Mouse (Mus musculus) G1E (cell line): Measurements from ENCODE around the gene Esyt1. TPM values are rescaled to one million over a fixed set of nuclear protein-coding genes. Genes with fewer than 3 reads are reported as not detected.
"Not testable (repeated sequence)": the region's sequence is repeated elsewhere in the genome, so short reads cannot be mapped to it uniquely, and the experiment has no call there.

Experiments
- ATAC-seq: 2 replicates; pipeline ENCODE4 v1.8.0; 2016; ENCODE audit warnings: mild to moderate bottlenecking; ENCODE audit not compliant: insufficient number of reproducible peaks, poor library complexity, low FRiP score, severe bottlenecking; ENCODE audit errors: extremely low read depth
- DNase-seq: peaks from one replicate; pipeline ENCODE4 v3.0.0; 2012; ENCODE audit warnings: low spot score
- H3K27me3 ChIP-seq: 2 replicates; pipeline ENCODE4 v1.6.1; 2012; ENCODE audit warnings: mild to moderate bottlenecking, low read length, inconsistent platforms; ENCODE audit not compliant: insufficient read depth
- H3K36me3 ChIP-seq: replicated peaks from 2 replicates; pipeline ENCODE3; 2012; ENCODE audit warnings: mild to moderate bottlenecking, inconsistent platforms
- H3K4me1 ChIP-seq: 2 replicates; pipeline ENCODE4 v1.6.1; 2012; ENCODE audit warnings: low read depth, low read length, inconsistent platforms, mixed read lengths; ENCODE audit not compliant: insufficient read depth
- H3K4me3 ChIP-seq: 2 replicates; pipeline ENCODE4 v1.5.1; 2012; ENCODE audit warnings: low read depth, mild to moderate bottlenecking, inconsistent platforms, low read length, moderate library complexity, mixed read lengths
- H3K9me3 ChIP-seq: replicated peaks from 2 replicates; pipeline ENCODE4 v1.6.1; 2012; ENCODE audit warnings: inconsistent platforms
- CTCF ChIP-seq: IDR thresholded peaks from 2 replicates; pipeline ENCODE4 v1.5.1; 2012; ENCODE audit warnings: low read depth, low read length, inconsistent platforms, mixed read lengths
- GATA1 ChIP-seq: IDR thresholded peaks from 2 replicates; pipeline ENCODE4 v1.6.1; 2012; ENCODE audit warnings: borderline replicate concordance, low read length, inconsistent platforms, mixed read lengths
- GATA2 ChIP-seq: IDR thresholded peaks from 2 replicates; pipeline ENCODE4 v1.6.1; 2012; ENCODE audit warnings: low read depth, low read length, inconsistent platforms, borderline replicate concordance
- POLR2AphosphoS5 ChIP-seq: IDR thresholded peaks from 2 replicates; pipeline ENCODE4 v1.6.1; 2012; ENCODE audit warnings: low read depth, low read length, inconsistent platforms; ENCODE audit not compliant: insufficient replicate concordance
- TAL1 ChIP-seq: conservative IDR thresholded peaks from 2 replicates; pipeline ENCODE4 v1.6.1; 2012; ENCODE audit warnings: low read depth, low read length, inconsistent platforms, mixed read lengths
- polyA plus RNA-seq: library from polyadenylated mRNA; stranded (reverse); fragments of >175 nt; gene quantifications from 2 replicates; pipeline ENCODE4 v1.2.3, GENCODE M21; 2012
- total RNA-seq, 2 experiments: library from RNA; stranded (forward) in 1 of 2; stranded (reverse) in 1 of 2; fragments of 200-1000 nt in 1 of 2; fragments of >200 nt in 1 of 2; fragmentation: Nextera tagmentation in 1 of 2; gene quantifications; 2 replicates each; pipeline ENCODE4 v1.2.3; 2014 to 2017

Esyt1 gene
- total and polyA plus RNA-seq, 3 experiments: 36.0 to 98.1 (median 80.2) TPM

GRCm38 (mm10) chr10:128505974-128506373 lies 19.7 kb downstream of the Esyt1 start:
- DNase-seq: no peak
- TF ChIP-seq GATA1: no peak
- peaks cover 71% of the 10 kb centered on the region for H3K36me3 ChIP-seq

DNA sequence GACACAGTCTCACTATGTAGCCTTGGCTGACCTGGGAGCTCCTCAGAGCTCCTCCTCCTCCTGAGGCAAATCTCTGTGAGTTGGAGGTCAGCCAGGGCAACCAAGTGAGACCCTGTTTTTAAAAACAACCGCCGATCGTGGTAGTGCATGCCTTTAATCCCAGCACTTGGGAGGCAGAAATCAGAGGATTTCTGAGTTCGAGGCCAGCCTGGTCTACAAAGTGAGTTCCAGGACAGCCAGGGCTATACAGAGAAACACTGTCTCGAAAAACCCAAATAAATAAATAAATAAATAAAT lies 20.4 kb downstream of the Esyt1 start:
- not testable (repeated sequence) for H3K27me3 ChIP-seq, ATAC-seq, DNase-seq, H3K9me3 ChIP-seq, H3K4me3 ChIP-seq
- Histone ChIP-seq H3K4me1 (peaks cover 45% of the 10 kb centered on the region), H3K36me3 (peaks cover 65% of the 10 kb centered on the region)

More at GRCm38 (mm10) chr10:128505974-128506373, 19.7 kb downstream of the Esyt1 start:
- Histone ChIP-seq H3K27me3 (no peaks in the 10 kb centered on the region), H3K4me3 (no peak overlapping the region), H3K4me1 (peaks cover 43% of the 10 kb centered on the region), H3K9me3 (0 out of 2 replicates have a peak, but pooled peaks cover 4% of the 10 kb centered on the region)
- no peak for ATAC-seq

GRCm38 (mm10) chr10:128504641-128505370 lies 20.9 kb downstream of the Esyt1 start:
- peak overlapping the region; percentile 62; the same call in 1 of the 2 replicates for H3K4me3 ChIP-seq
- DNase-seq (peak; percentile 41), ATAC-seq (peak; percentile 89)
- no peaks in the 10 kb centered on the region for H3K27me3 ChIP-seq
- no peak for TF ChIP-seq POLR2AphosphoS5
- no peak for TF ChIP-seq GATA1
- no peak for TF ChIP-seq TAL1
- no peak for TF ChIP-seq CTCF
- TF ChIP-seq GATA2: peak; percentile 45; the same call in 1 of the 2 replicates
- H3K4me1 ChIP-seq: peaks cover 49% of the 10 kb centered on the region
- 0 out of 2 replicates have a peak, but pooled peaks cover 4% of the 10 kb centered on the region for H3K9me3 ChIP-seq
- H3K36me3 ChIP-seq: peaks cover 60% of the 10 kb centered on the region

GRCm38 (mm10) chr10:128504012-128504411 lies 21.7 kb downstream of the Esyt1 start:
- Histone ChIP-seq H3K9me3 (0 out of 2 replicates have a peak, but pooled peaks cover 4% of the 10 kb centered on the region), H3K4me1 (peaks cover 57% of the 10 kb centered on the region), H3K27me3 (no peaks in the 10 kb centered on the region), H3K4me3 (no peak overlapping the region), H3K36me3 (peaks cover 52% of the 10 kb centered on the region)
- DNase-seq (no peak), ATAC-seq (no peak)
- TF ChIP-seq GATA2 (no peak), GATA1 (no peak)

DNA sequence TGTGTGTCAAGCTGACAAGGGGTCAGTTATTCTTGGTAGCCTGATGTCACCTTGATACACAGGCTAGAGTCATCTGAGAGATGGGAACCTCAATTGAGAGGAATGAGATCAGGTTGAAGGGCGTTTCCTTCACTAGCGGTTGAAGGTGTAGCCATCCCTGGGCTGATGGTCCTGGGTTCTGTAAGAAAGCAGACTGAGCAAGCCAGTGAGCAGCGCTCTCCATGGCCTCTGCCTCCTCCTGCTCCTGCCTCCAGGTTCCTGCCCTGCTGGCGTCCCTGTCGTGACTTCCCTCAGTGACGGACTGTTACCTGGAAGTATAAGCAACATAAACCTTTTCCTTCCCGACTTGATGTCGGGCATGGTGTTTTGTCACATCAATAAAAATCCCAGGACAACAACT lies 22.1 kb downstream of the Esyt1 start:
- ATAC-seq: no peak
- H3K4me1 ChIP-seq: peaks cover 57% of the 10 kb centered on the region
- H3K9me3 ChIP-seq: 0 out of 2 replicates have a peak, but pooled peaks cover 4% of the 10 kb centered on the region
- no peak overlapping the region for H3K4me3 ChIP-seq
- peaks cover 49% of the 10 kb centered on the region for H3K36me3 ChIP-seq
- no peak for DNase-seq
- no peaks in the 10 kb centered on the region for H3K27me3 ChIP-seq
- TF ChIP-seq POLR2AphosphoS5 (no peak), TAL1 (no peak), GATA1 (no peak), GATA2 (no peak), CTCF (no peak)

- TF ChIP-seq CTCF (no peak), POLR2AphosphoS5 (no peak), TAL1 (no peak), GATA1 (no peak), GATA2 (no peak)
- no peak for DNase-seq
- 0 out of 2 replicates have a peak, but pooled peaks cover 4% of the 10 kb centered on the region for H3K9me3 ChIP-seq
- H3K4me3 ChIP-seq: no peak overlapping the region
- peaks cover 69% of the 10 kb centered on the region for H3K4me1 ChIP-seq
- peaks cover 44% of the 10 kb centered on the region for H3K36me3 ChIP-seq
- no peaks in the 10 kb centered on the region for H3K27me3 ChIP-seq
- no peak for ATAC-seq
Measured at GRCm38 (mm10) chr10:128502341-128502740, 23.3 kb downstream of the Esyt1 start.

- no peak for TF ChIP-seq GATA1
- no peak for TF ChIP-seq POLR2AphosphoS5
- no peak for TF ChIP-seq TAL1
- TF ChIP-seq CTCF: no peak
- no peak for TF ChIP-seq GATA2
- DNase-seq (no peak), ATAC-seq (no peak)
- Histone ChIP-seq H3K27me3 (no peaks in the 10 kb centered on the region), H3K9me3 (no peaks in the 10 kb centered on the region), H3K4me1 (peaks cover 77% of the 10 kb centered on the region), H3K4me3 (peak overlapping the region; percentile 72), H3K36me3 (peaks cover 42% of the 10 kb centered on the region)
Measured at GRCm38 (mm10) chr10:128499116-128499671, 26.5 kb downstream of the Esyt1 start.
